Mouse (Mus musculus): ENCODE measurements around the gene Igdcc3.
A peak's percentile ranks its signal among the peaks of the same experiment; 100 is the strongest.

The Igdcc3 gene

GRCm38 (mm10) chr9:65177912-65178311 lies 36.9 kb downstream of the Igdcc3 start:
- no peak for DNase-seq

- no peak for DNase-seq
These were observed 37.6 kb downstream of the Igdcc3 start for GRCm38 (mm10) chr9:65178336-65179213.

- DNase-seq: no peak
These were observed 39.0 kb downstream of the Igdcc3 start for GRCm38 (mm10) chr9:65179817-65180624.

GRCm38 (mm10) chr9:65188599-65188998 lies 47.6 kb downstream of the Igdcc3 start:
- DNase-seq: peak; percentile 74

DNA sequence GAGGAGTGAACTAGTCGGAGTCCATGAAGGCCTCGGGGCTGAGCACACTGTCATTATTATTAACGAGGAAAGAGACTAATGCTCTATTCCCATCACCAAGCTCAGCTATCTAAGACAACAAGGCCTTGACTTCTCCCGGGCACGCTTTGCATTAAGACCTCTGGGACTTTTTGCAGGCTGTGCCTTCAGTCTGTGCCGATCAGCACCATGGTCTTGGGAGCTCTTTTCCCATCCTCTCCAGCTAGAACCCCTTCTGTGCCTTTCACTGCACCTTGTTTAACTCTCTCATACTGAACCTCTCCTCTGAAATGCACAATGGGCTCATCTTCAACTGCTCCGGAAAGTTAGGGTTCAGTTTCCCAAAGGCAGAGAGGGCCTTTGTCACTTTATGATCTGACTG lies 49.3 kb downstream of the Igdcc3 start:
- DNase-seq: no peak

DNA sequence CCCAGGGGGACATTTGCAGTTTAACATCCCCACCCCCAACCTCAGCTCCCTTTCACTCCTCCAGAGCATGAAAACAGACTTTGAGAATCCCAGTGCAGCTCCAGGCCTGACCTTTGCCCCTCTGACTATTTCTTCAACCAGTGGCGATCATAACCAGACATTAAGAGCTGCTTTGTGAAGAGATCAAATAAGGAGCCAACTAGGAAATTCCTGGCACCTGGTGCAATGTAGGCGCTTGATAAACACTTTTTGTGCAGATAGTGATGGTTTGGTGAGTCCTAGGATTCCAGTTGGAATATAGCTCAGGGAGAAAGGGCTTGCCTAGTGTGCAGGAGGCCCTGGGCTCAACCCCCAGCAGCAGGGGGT lies 50.4 kb downstream of the Igdcc3 start:
- DNase-seq: no peak

DNA sequence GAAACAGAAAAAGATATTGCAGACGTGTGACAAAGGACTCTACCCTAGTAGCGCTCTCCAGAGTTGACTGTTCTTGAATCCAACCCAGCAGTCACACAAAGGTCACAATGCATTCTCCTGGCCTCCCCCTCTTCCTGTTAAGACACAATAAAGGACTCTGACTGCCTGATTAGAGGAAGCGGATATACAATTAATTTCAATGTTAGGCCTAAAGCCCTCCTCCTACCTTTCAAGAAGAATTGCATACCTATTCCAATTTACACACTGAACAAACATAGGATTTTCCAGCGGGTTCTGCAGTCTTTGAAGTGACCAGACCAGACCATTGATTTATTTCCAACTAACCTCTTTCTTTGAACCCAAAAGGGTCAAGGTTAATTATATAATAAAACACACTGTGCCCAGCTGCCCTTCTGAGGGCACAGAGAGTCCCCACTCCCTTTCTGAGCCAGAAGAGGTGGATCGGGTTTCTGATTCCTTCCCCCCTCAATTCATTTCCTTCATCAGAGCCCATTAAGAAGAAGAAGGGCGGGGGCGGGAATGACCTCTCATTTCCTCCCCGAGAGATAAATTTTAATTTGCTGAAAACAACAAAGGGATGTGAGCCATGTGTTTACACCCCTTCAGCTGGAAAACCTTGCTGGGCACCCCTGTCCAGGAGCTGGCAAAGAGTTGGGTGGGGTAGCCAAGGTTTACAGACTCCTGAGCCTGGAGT lies 50.9 kb downstream of the Igdcc3 start:
- DNase-seq: no peak

GRCm38 (mm10) chr9:65193214-65193613 lies 52.2 kb downstream of the Igdcc3 start:
- DNase-seq: no peak

DNA sequence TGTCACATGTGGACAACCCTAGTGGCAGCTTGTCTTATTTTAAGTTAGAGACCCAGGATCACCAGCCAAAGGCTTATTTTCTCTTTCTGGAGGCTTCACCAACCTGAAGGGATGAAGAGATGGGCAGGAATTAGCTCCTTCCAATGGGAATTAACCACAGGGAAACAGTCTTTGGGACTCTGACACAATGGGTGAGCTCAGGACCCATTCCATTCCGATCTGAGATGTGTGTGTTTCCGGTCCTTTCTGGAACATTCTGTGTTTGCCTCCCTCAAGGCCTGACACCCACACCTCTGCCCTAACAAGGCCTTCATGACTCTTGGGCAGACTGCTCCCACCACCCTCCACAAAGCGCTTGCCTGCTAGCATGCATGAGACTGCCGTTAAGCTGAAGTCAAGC lies 54.1 kb downstream of the Igdcc3 start, which contains the start of gene Parp16:
TSS of gene Parp16 (plus strand) at position 301 of the 400 bp plus-strand sequence.
- no peak for DNase-seq

DNA sequence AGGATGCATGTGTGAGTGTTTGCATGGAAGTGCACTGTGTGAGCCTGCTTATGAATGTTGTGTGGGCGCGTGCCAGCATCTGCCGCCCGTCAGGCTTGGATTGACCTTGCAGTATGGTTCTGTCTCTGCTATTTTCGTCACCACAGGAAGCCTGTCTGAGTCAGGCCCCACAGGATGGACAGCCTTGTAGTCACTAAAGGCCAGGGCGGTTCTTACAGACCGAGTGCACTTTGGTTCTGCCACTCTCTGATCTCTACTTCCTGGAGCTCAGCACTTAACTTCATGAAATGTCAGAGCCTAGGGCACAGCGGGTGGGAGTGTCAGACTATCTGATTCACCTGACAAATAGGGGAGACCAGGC lies 54.6 kb downstream of the Igdcc3 start:
- DNase-seq: peak; percentile 50

- DNase-seq: no peak
These were observed 55.2 kb downstream of the Igdcc3 start for GRCm38 (mm10) chr9:65195982-65196737.

DNA sequence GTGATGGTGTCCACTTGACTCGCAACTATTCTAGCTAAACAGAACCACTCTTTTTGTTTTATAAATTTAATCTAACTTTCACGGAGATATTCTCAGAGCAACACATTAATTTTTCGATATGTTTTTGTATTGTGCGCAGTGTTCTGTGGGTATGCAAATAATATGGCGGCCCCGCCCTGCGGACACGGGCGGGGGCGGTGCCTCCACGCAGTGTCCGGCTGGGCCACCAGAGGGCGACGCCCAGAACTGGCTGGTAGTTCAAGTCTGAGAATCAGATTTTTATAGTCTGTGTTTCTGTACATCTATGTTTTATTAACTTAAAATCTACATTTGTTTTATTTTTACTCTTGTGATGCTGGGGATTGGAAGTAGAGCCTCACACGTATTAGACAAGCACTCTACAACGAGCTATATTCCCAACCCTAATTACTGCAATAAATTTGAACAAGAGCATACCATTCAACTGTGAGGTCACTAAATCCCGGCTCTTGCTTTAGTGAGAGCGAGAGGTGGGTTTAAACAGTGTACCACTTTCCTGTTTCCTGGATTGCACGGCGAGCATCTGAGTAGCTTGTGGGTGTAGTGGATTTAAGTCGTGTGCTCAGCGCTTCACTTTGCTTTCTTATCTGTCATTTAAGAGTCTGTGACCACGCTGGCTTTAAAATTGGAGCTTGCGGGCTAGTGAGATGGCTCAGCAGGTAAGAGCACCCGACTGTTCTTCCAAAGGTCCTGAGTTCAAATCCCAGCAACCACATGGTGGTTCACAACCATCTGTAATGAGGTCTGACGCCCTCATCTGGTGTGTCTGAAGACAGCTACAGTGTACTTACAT lies 56.0 kb downstream of the Igdcc3 start:
- DNase-seq: peak; percentile 90

DNA sequence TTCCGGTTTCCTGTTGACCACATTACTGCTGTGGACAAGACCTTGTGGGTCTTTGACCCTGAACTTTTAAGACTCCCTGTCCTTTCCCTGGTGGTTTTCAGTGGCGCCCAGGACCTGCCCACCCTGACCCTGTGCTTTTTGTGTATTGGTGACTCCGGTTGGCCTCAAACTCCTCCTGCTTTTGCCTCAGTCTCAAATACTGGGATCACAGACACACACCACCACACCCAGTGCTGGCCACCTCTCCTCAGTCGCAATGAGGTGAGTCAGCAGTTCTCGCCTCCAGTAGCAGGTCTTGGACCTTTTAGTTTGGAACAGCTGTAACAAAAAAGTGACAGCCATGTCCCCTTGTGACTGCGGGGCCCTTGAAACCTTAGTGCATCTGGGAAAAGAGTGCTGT lies 56.8 kb downstream of the Igdcc3 start:
- DNase-seq: no peak

GRCm38 (mm10) chr9:65199723-65200122 lies 58.7 kb downstream of the Igdcc3 start:
- DNase-seq: no peak

- no peak for DNase-seq
These were observed 59.6 kb downstream of the Igdcc3 start for GRCm38 (mm10) chr9:65200606-65201005.

DNA sequence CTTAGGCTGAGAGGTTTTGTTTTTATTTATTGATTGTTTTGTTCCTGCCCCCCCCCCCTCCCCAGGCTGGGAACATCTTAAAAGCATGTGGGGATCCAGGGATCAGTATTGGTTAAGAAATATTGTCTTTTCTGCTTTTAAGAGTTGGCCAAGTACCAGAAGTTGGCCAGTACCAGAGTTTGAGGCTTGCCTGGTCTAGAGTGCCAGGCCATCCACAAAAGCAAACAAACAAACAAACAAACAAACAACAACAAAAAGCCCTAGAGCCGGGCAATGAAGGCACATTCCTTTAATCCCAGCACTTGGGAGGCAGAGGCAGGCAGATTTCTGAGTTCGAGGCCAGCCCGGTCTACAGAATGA lies 60.0 kb downstream of the Igdcc3 start:
- DNase-seq: no peak

DNA sequence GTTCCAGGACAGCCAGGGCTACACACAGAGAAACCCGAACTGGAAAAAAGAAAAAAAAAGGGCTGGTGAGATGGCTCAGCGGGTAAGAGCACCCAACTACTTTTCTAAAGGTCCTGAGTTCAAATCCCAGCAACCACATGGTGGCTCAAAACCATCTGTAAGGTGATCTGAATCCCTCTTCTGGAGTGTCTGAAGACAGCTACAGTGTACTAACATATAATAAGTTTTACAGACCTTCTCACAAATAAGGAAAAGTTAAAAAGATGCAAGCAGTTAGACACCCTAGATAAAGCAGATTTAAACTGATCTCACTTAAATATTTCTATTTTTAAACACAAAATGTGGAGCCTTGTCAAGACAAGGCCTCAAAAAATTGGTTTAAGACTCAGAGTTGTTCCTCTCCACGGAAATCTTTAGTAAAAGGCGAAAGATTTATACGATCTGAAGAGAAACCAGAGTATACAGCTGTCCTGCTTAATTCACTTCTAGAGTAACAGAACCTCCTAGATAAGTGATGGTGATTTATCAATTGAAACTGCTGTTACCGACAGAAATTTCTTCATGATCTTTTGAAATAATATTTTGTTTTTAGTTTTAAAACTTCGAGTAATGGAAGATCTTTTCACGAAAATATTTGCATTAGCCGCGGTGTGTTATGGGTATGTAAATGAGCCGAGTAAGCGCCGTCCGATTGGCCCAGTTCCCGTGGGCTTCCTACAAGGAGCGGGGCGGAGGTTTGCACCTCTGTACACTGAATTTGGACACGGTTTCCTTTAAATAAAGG lies 60.6 kb downstream of the Igdcc3 start:
- DNase-seq: peak; percentile 81

GRCm38 (mm10) chr9:65202165-65202754 lies 61.3 kb downstream of the Igdcc3 start:
- no peak for DNase-seq

GRCm38 (mm10) chr9:65205049-65205815 lies 64.2 kb downstream of the Igdcc3 start:
- no peak for DNase-seq
